Mouse (Mus musculus): ENCODE results near the gene Rnf157. TPM values are rescaled to one million over a fixed set of nuclear protein-coding genes. Genes with fewer than 3 reads are reported as not detected.

Gene Rnf157
- total RNA-seq, 1 experiment = 3.7 TPM

DNA sequence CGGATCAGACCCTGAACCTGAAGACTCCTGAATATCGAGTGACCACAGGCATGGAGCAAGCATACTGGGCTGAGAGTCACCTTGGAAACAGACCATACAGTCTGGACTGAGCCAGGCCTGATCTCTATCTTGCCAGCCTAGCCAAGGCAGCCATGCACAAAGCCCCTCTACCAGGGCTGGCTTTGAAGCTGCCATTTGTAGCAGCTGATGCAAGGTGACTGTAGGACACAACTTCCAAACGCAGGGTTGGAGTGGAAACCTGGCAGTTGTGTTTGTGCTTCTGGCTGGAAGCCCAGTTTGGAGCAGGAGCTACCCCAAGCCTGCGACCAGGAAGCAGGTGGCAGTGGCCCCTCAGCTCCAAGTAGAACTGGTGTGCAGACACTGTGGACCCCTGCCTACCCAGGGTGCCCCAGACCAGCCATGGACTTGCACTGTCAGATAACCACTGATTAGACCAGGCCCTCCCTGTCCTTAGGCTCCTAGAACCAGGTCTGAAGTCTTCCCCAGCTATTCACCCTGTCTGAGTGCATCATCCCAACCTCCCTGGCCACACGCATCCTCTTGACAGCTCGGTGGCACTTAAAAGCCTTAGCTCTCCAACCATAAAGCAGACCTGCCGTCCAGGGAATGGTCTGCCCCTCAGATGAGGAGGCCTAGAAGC, 27.7 kb upstream of the Rnf157 start:
- no peak overlapping the region for H3K9ac ChIP-seq (ENCODE audit: insufficient read depth, low read depth, low read length, poor library complexity, severe bottlenecking)
- in situ Hi-C loops (cut with MboI; ENCODE audit: low sequenced_read_pairs in 2 of 2, unreplicated experiment in 2 of 2) = loop anchor here in 1 of 2 experiments (10.0 kb wide), 1 partner anchor 126 kb away; no protein-coding TSS in a partner anchor
- H3K36me3 ChIP-seq (ENCODE audit: control insufficient read depth, insufficient read depth, low read length, poor library complexity, severe bottlenecking) = peaks cover 30% of the 10 kb centered on the region
- no peak overlapping the region for H3K4me3 ChIP-seq (ENCODE audit: insufficient read depth in 1 of 2, low read depth in 1 of 2, low read length in 2 of 2, poor library complexity in 1 of 2, severe bottlenecking in 1 of 2)
- no peak overlapping the region for H3K27ac ChIP-seq (ENCODE audit: insufficient read depth, low read depth, low read length, poor library complexity, severe bottlenecking)
- no peak for DNase-seq (ENCODE audit: low read depth, low spot score)
- TF ChIP-seq ZNF384 (IDR thresholded peaks at IDR 0.05; ENCODE audit: low read depth, low read length) (no peak), HCFC1 (IDR thresholded peaks at IDR 0.05; ENCODE audit: borderline replicate concordance, insufficient read depth, low read length) (no peak), CHD2 (IDR thresholded peaks at IDR 0.05; ENCODE audit: low read depth, low read length) (no peak), ZC3H11A (IDR thresholded peaks at IDR 0.05; ENCODE audit: borderline replicate concordance, low read depth, low read length) (no peak), MAFK (IDR thresholded peaks at IDR 0.05; ENCODE audit: insufficient read depth, low read depth, low read length) (no peak)
- no peaks in the 10 kb centered on the region for H3K9me3 ChIP-seq (ENCODE audit: control insufficient read depth, insufficient read depth, low read depth, low read length)
- peaks cover 0 to 47% of the 10 kb centered on the region in 2 experiments; a peak in 2 of 4 replicates for H3K4me1 ChIP-seq (ENCODE audit: control insufficient read depth in 2 of 2, insufficient read depth in 2 of 2, low read length in 2 of 2, poor library complexity in 1 of 2)

DNA sequence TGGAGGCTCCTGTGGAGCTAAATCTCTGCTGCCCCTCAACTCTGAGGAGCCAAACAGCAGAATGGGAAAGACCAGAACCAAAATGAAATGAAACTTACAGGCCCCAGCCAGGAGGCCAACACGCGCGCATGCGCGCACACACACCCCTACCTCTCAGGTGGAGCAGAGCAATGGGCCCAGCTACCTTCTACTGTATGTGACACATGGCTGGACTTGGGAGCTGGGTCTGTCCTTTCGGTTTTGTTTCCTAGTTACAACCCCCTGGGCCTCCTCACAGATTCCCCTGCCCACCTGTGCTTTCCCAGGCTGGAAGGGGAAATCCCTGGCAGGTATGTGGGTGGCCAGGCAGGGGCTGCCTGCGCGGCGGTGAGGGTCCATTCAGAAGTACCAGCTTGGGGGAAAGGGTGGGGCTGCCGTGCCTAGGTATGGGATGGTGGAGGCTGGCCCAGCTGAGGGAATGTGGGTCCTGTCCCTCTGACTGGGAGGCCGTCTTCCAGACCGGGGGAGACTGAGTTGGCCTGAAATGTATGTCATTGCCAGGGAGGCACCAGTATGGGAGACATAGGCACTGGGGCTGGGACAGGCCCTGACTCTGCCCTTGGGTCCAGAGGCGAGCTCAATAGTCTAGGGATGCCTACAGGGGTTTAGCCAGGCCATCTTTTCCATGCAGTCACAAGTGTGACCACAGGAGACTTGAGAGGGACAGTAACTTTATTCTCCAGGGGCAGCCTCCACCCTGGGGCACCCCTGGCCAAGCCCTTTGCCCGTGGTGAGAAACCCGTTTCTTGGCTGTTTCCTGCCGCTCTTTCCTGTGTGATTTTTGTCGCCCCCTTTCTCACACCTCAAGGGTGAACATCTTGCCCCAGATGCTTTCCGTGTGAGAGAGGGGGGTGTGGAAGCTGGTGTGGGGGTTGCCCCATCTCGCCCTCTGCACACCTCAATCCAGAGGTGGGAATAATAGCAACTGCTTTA, 26.7 kb upstream of the Rnf157 start:
- no peak overlapping the region for H3K4me3 ChIP-seq (ENCODE audit: insufficient read depth in 1 of 2, low read depth in 1 of 2, low read length in 2 of 2, poor library complexity in 1 of 2, severe bottlenecking in 1 of 2)
- in situ Hi-C loops (cut with MboI; ENCODE audit: low sequenced_read_pairs in 2 of 2, unreplicated experiment in 2 of 2) = loop anchor here in 1 of 2 experiments (10.0 kb wide), 1 partner anchor 125 kb away; no protein-coding TSS in a partner anchor
- H3K9me3 ChIP-seq (ENCODE audit: control insufficient read depth, insufficient read depth, low read depth, low read length) = no peaks in the 10 kb centered on the region
- no peak for DNase-seq (ENCODE audit: low read depth, low spot score)
- no peak overlapping the region for H3K27ac ChIP-seq (ENCODE audit: insufficient read depth, low read depth, low read length, poor library complexity, severe bottlenecking)
- TF ChIP-seq CHD2 (IDR thresholded peaks at IDR 0.05; ENCODE audit: low read depth, low read length) (no peak), ZC3H11A (IDR thresholded peaks at IDR 0.05; ENCODE audit: borderline replicate concordance, low read depth, low read length) (no peak)
- H3K4me1 ChIP-seq (ENCODE audit: control insufficient read depth in 2 of 2, insufficient read depth in 2 of 2, low read length in 2 of 2, poor library complexity in 1 of 2) = peaks cover 0 to 42% of the 10 kb centered on the region in 2 experiments; a peak in 3 of 4 replicates
- no peak overlapping the region for H3K9ac ChIP-seq (ENCODE audit: insufficient read depth, low read depth, low read length, poor library complexity, severe bottlenecking)
- peaks cover 37% of the 10 kb centered on the region for H3K36me3 ChIP-seq (ENCODE audit: control insufficient read depth, insufficient read depth, low read length, poor library complexity, severe bottlenecking)

DNA sequence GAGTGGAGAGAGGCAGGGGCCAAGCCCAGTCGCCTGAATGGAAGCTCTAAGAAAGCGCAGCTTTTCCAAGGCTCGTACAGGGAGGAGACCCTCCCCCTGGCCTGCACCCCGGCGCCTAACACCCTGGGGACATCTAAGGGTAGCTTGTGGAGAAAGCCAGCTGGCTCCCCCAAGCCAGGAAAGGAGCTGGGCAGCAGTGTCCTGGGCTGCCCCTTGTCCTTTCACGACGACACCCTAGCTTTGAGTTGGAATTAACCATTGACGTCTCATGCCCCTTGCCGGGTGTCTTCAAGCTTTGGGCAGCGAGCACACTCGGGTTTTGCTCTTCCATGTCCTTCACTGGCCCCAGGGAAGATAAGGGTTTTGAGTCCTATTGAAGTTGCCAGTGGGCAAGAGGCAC, 24.7 kb upstream of the Rnf157 start:
- Histone ChIP-seq H3K4me3 (ENCODE audit: insufficient read depth in 1 of 2, low read depth in 1 of 2, low read length in 2 of 2, poor library complexity in 1 of 2, severe bottlenecking in 1 of 2) (peak overlapping the region; percentile 13 to 78; a peak in 3 of 4 replicates), H3K9me3 (ENCODE audit: control insufficient read depth, insufficient read depth, low read depth, low read length) (no peaks in the 10 kb centered on the region), H3K9ac (ENCODE audit: insufficient read depth, low read depth, low read length, poor library complexity, severe bottlenecking) (peak overlapping the region; percentile 84), H3K36me3 (ENCODE audit: control insufficient read depth, insufficient read depth, low read length, poor library complexity, severe bottlenecking) (peaks cover 37% of the 10 kb centered on the region), H3K27ac (ENCODE audit: insufficient read depth, low read depth, low read length, poor library complexity, severe bottlenecking) (peak overlapping the region; percentile 71), H3K4me1 (ENCODE audit: control insufficient read depth in 2 of 2, insufficient read depth in 2 of 2, low read length in 2 of 2, poor library complexity in 1 of 2) (peaks cover 5 to 29% of the 10 kb centered on the region in 2 experiments)
- DNase-seq (ENCODE audit: low read depth, low spot score) = no peak
- no peak for TF ChIP-seq HCFC1 (IDR thresholded peaks at IDR 0.05; ENCODE audit: borderline replicate concordance, insufficient read depth, low read length)
- in situ Hi-C loops (cut with MboI; ENCODE audit: low sequenced_read_pairs in 2 of 2, unreplicated experiment in 2 of 2) = no loop called here

DNA sequence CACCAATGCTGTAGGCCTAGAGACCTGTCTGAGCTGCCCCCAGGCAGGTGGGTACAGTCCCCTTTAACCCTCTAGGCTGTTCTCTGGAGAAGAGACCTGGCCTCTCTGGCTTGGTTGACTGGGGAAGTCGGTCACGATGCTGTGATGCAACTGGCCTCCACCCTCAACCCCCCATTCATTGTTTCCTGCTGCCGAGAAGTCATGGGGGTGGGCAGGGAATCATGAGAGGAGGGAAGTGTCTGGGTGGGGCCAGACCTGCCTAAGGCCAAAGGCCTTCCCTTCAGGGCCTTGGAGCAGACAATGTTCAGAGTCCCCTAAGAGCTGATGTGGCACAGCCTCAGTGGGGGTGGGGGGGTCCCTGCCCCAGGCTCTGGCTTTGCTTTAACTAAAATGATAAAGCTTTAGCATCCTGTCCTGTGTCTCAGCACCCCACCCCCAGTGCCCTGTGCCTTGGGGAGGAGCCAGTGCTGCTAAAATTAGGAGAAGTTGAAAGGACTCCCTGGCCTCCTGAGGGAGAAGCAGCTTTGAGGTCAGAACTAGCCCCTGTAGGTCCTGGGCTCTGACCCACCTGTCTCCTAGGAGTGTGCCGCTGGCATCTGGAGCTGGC, 24.0 kb upstream of the Rnf157 start:
- peak overlapping the region; percentile 84 for H3K9ac ChIP-seq (ENCODE audit: insufficient read depth, low read depth, low read length, poor library complexity, severe bottlenecking)
- no peak for DNase-seq (ENCODE audit: low read depth, low spot score)
- no peaks in the 10 kb centered on the region for H3K9me3 ChIP-seq (ENCODE audit: control insufficient read depth, insufficient read depth, low read depth, low read length)
- peak overlapping the region; percentile 86 for H3K27ac ChIP-seq (ENCODE audit: insufficient read depth, low read depth, low read length, poor library complexity, severe bottlenecking)
- peak overlapping the region; percentile 38 to 78 for H3K4me3 ChIP-seq (ENCODE audit: insufficient read depth in 1 of 2, low read depth in 1 of 2, low read length in 2 of 2, poor library complexity in 1 of 2, severe bottlenecking in 1 of 2)
- in situ Hi-C loops (cut with MboI; ENCODE audit: low sequenced_read_pairs in 2 of 2, unreplicated experiment in 2 of 2) = no loop called here
- peaks cover 11 to 24% of the 10 kb centered on the region in 2 experiments for H3K4me1 ChIP-seq (ENCODE audit: control insufficient read depth in 2 of 2, insufficient read depth in 2 of 2, low read length in 2 of 2, poor library complexity in 1 of 2)
- no peak for TF ChIP-seq ZNF384 (IDR thresholded peaks at IDR 0.05; ENCODE audit: low read depth, low read length)
- no peak for TF ChIP-seq MAFK (IDR thresholded peaks at IDR 0.05; ENCODE audit: insufficient read depth, low read depth, low read length)
- no peak for TF ChIP-seq ZC3H11A (IDR thresholded peaks at IDR 0.05; ENCODE audit: borderline replicate concordance, low read depth, low read length)
- no peak for TF ChIP-seq HCFC1 (IDR thresholded peaks at IDR 0.05; ENCODE audit: borderline replicate concordance, insufficient read depth, low read length)
- no peak for TF ChIP-seq CHD2 (IDR thresholded peaks at IDR 0.05; ENCODE audit: low read depth, low read length)
- peaks cover 37% of the 10 kb centered on the region for H3K36me3 ChIP-seq (ENCODE audit: control insufficient read depth, insufficient read depth, low read length, poor library complexity, severe bottlenecking)

Data from ES-E14 (cell line).